Mouse (Mus musculus) erythroblast, embryonic 14.5 days (primary cell): ENCODE data around the gene Cmtm2b.

Source experiments
- GATA1 ChIP-seq: IDR thresholded peaks from 2 replicates; pipeline ENCODE4 v1.6.1; 2012; ENCODE audit warnings: low read length, inconsistent platforms, mixed read lengths
- TAL1 ChIP-seq: IDR thresholded peaks from 3 replicates; pipeline ENCODE4 v1.6.1; 2012; ENCODE audit warnings: low read length, inconsistent platforms, mixed read lengths

DNA sequence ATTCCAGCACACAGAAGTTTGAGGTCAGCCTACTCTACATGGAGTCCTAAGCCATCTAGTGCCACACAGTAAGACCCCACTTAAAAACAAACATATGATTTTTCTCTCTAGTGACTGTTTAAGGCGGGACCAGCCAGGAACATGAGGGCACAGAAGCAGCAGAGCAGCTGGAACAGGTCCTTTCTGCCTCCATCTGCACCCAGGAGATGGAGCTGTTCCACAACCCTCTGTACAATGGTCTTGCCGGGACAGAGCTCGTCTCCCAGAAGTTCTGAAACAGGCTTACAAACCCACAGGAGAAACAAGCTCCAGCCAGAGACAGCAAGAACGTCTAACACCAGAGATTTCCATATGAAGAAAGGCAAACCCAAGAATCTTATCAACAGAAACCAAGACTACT lies 8.7 kb upstream of the Cmtm2b start:
- TF ChIP-seq TAL1: no peak
- TF ChIP-seq GATA1: no peak
